Mouse (Mus musculus) hindbrain, postnatal 0 days (tissue): ENCODE results near the gene Otulinl. TPM values are rescaled to one million over a fixed set of nuclear protein-coding genes. Genes with fewer than 3 reads are reported as not detected.

Experiments
- ATAC-seq: fragments of 200-750 bp; cut with Nextera tagmentation; 2 replicates; pipeline ENCODE4 v1.8.0; 2017; ENCODE audit warnings: mild to moderate bottlenecking, moderate TSS enrichment, moderate library complexity
- DNase-seq: peaks from one replicate; pipeline ENCODE4 v3.0.0-alpha.2; 2015; ENCODE audit warnings: low spot score
- H3K27ac ChIP-seq: fragments of 300-500 bp; sonication (generic); 2 replicates; pipeline ENCODE4 v1.5.1; 2014; ENCODE audit warnings: mild to moderate bottlenecking
- H3K27me3 ChIP-seq: fragments of 300-500 bp; sonication (generic); 2 replicates; pipeline ENCODE4 v1.6.1; 2014; ENCODE audit warnings: low read length, mixed read lengths; ENCODE audit not compliant: insufficient read depth
- H3K36me3 ChIP-seq: fragments of 300-500 bp; sonication (generic); 2 replicates; pipeline ENCODE4 v1.6.1; 2014; ENCODE audit warnings: low read length, mixed read lengths; ENCODE audit not compliant: insufficient read depth
- H3K4me1 ChIP-seq: fragments of 300-500 bp; sonication (generic); 2 replicates; pipeline ENCODE4 v1.6.1; 2014; ENCODE audit warnings: antibody characterized with exemption, low read length, mixed read lengths; ENCODE audit not compliant: insufficient read depth
- H3K4me2 ChIP-seq: fragments of 300-500 bp; sonication (generic); 2 replicates; pipeline ENCODE4 v1.6.1; 2014; ENCODE audit warnings: low read depth, mild to moderate bottlenecking, low read length, moderate library complexity, mixed read lengths
- H3K4me3 ChIP-seq: fragments of 300-500 bp; sonication (generic); 2 replicates; pipeline ENCODE4 v1.5.1; 2014; ENCODE audit warnings: low read length
- H3K9ac ChIP-seq: fragments of 300-500 bp; sonication (generic); replicated peaks from 2 replicates; pipeline ENCODE4 v1.6.1; 2014; ENCODE audit warnings: mild to moderate bottlenecking, low read length, moderate library complexity, mixed read lengths
- H3K9me3 ChIP-seq: fragments of 300-500 bp; sonication (generic); 2 replicates; pipeline ENCODE4 v1.6.1; 2016; ENCODE audit warnings: low read length, mixed read lengths
- CTCF ChIP-seq: IDR thresholded peaks from 2 replicates; pipeline ENCODE4 v1.5.1; 2016; ENCODE audit warnings: antibody characterized with exemption, control low read depth, low read depth
- WGBS: fragments of 180-500 bp; shearing (Covaris S2); extraction: QIAGEN DNeasy Blood & Tissue Kit; methylation state at CpG from one replicate; pipeline ENCODE4 v1.1.7; 2014; 5-methylcytosine and 5-hydroxymethylcytosine counted together
- polyA plus RNA-seq: library from polyadenylated mRNA; unstranded; fragments of >200 nt; fragmentation: Nextera tagmentation; extraction: Ambion mirVana; gene quantifications from 2 replicates; pipeline ENCODE4 v1.2.1, GENCODE M21; 2015
- total RNA-seq: library from RNA; depleted of rRNA; stranded (reverse); fragments of >200 nt; gene quantifications from 2 replicates; pipeline ENCODE4 v1.2.3, GENCODE M21; 2014; rRNA removed

Gene Otulinl
- total and polyA plus RNA-seq, 2 experiments from 2014 or later, result 11.0 to 18.4 TPM

- Histone ChIP-seq H3K4me2 (no peak overlapping the region), H3K9ac (no peak overlapping the region), H3K36me3 (peaks cover 14% of the 10 kb centered on the region; the same call in 1 of the 2 replicates), H3K9me3 (no peaks in the 10 kb centered on the region), H3K27me3 (no peaks in the 10 kb centered on the region), H3K4me3 (no peak overlapping the region), H3K4me1 (no peaks in the 10 kb centered on the region), H3K27ac (no peak overlapping the region)
- WGBS, result 56% methylated on average over 4 of the region's 4 CpGs
- peak; percentile 31 for DNase-seq
- ATAC-seq, result no peak
- peak; percentile 20; the same call in 1 of the 2 replicates for TF ChIP-seq CTCF
Measured at GRCm38 (mm10) chr15:27616159-27616558, 65.2 kb downstream of the Otulinl start.

GRCm38 (mm10) chr15:27613255-27613654 is 68.1 kb downstream of the Otulinl start:
- Histone ChIP-seq H3K4me3 (no peak overlapping the region), H3K4me2 (no peak overlapping the region), H3K9me3 (no peaks in the 10 kb centered on the region), H3K36me3 (peaks cover 11% of the 10 kb centered on the region; the same call in 1 of the 2 replicates), H3K4me1 (no peaks in the 10 kb centered on the region), H3K9ac (no peak overlapping the region), H3K27me3 (no peaks in the 10 kb centered on the region), H3K27ac (no peak overlapping the region)
- no peak for TF ChIP-seq CTCF
- WGBS, result 92% methylated on average over 4 of the region's 4 CpGs
- ATAC-seq (peak; percentile 25), DNase-seq (no peak)

GRCm38 (mm10) chr15:27612533-27613221 is 68.7 kb downstream of the Otulinl start:
- Histone ChIP-seq H3K36me3 (peaks cover 13% of the 10 kb centered on the region; the same call in 1 of the 2 replicates), H3K9ac (no peak overlapping the region), H3K9me3 (no peaks in the 10 kb centered on the region), H3K4me3 (no peak overlapping the region), H3K4me2 (no peak overlapping the region), H3K27me3 (no peaks in the 10 kb centered on the region), H3K4me1 (no peaks in the 10 kb centered on the region), H3K27ac (no peak overlapping the region)
- TF ChIP-seq CTCF, result peak; percentile 93
- WGBS, result 20% methylated on average over 6 of the region's 6 CpGs
- ATAC-seq (peak; percentile 93), DNase-seq (peak; percentile 91)

GRCm38 (mm10) chr15:27609554-27609953 is 71.8 kb downstream of the Otulinl start:
- no peak overlapping the region for H3K4me3 ChIP-seq
- TF ChIP-seq CTCF, result no peak
- H3K27me3 ChIP-seq, result no peaks in the 10 kb centered on the region
- no peak overlapping the region for H3K27ac ChIP-seq
- peaks cover 16% of the 10 kb centered on the region; the same call in 1 of the 2 replicates for H3K36me3 ChIP-seq
- no peaks in the 10 kb centered on the region for H3K9me3 ChIP-seq
- ATAC-seq, result no peak
- no peaks in the 10 kb centered on the region for H3K4me1 ChIP-seq
- DNase-seq, result no peak
- WGBS, result 72% methylated on average over 4 of the region's 4 CpGs
- H3K4me2 ChIP-seq, result no peak overlapping the region
- no peak overlapping the region for H3K9ac ChIP-seq

- no peaks in the 10 kb centered on the region for H3K4me1 ChIP-seq
- no peak overlapping the region for H3K9ac ChIP-seq
- H3K27ac ChIP-seq, result no peak overlapping the region
- DNase-seq (no peak), ATAC-seq (no peak)
- H3K27me3 ChIP-seq, result no peaks in the 10 kb centered on the region
- H3K4me3 ChIP-seq, result no peak overlapping the region
- no peak overlapping the region for H3K4me2 ChIP-seq
- H3K36me3 ChIP-seq, result peaks cover 10% of the 10 kb centered on the region; the same call in 1 of the 2 replicates
- H3K9me3 ChIP-seq, result no peaks in the 10 kb centered on the region
- TF ChIP-seq CTCF, result 0 out of 2 replicates have a peak, but pooled peaks have one; percentile 16
- 83% methylated on average over 3 of the region's 3 CpGs for WGBS
Measured at GRCm38 (mm10) chr15:27605252-27605651, 76.1 kb downstream of the Otulinl start.

Other genes starting within 250 kb of the Otulinl start
- 28.8 and 31.1 TPM in 2 replicates for gene Ank, start 214.9 kb downstream of the Otulinl start, total RNA-seq
- gene Ank, start 214.9 kb downstream of the Otulinl start, polyA plus RNA-seq, result 18.1 and 19.6 TPM in 2 replicates
- 15.9 and 16.5 TPM in 2 replicates for gene Otulin, start 50.9 kb downstream of the Otulinl start, total RNA-seq
- gene Otulin, start 50.9 kb downstream of the Otulinl start, polyA plus RNA-seq, result 25.4 and 26.3 TPM in 2 replicates